Mouse (Mus musculus) heart, postnatal 0 days (tissue): Measurements from ENCODE around the gene Zmpste24. TPM values are rescaled to one million over a fixed set of nuclear protein-coding genes. Genes with fewer than 3 reads are reported as not detected.

Source experiments
- ATAC-seq: fragments of 200-750 bp; cut with Nextera tagmentation; 2 replicates; pipeline ENCODE4 v1.8.0; 2017; ENCODE audit warnings: low read depth, moderate number of reproducible peaks, moderate library complexity; ENCODE audit not compliant: insufficient read depth
- DNase-seq: peaks from one replicate; pipeline ENCODE4 v3.0.0-alpha.2; 2016; ENCODE audit warnings: low spot score
- H3K27ac ChIP-seq: fragments of 300-500 bp; sonication (generic); 2 replicates; pipeline ENCODE4 v1.5.1; 2014; ENCODE audit warnings: low read depth, mild to moderate bottlenecking
- H3K27me3 ChIP-seq: fragments of 300-500 bp; sonication (generic); 2 replicates; pipeline ENCODE4 v1.6.1; 2014; ENCODE audit warnings: low read length, mixed read lengths; ENCODE audit not compliant: control insufficient read depth, insufficient read depth
- H3K36me3 ChIP-seq: fragments of 300-500 bp; sonication (generic); replicated peaks from 2 replicates; pipeline ENCODE4 v1.6.1; 2014; ENCODE audit warnings: low read length, mixed read lengths; ENCODE audit not compliant: control insufficient read depth, insufficient read depth
- H3K4me1 ChIP-seq: fragments of 300-500 bp; sonication (generic); 2 replicates; pipeline ENCODE4 v1.6.1; 2014; ENCODE audit warnings: antibody characterized with exemption; ENCODE audit not compliant: control insufficient read depth, insufficient read depth
- H3K4me2 ChIP-seq: fragments of 300-500 bp; sonication (generic); 2 replicates; pipeline ENCODE4 v1.6.1; 2014; ENCODE audit warnings: low read depth, mild to moderate bottlenecking, low read length, moderate library complexity
- H3K4me3 ChIP-seq: fragments of 300-500 bp; sonication (generic); 2 replicates; pipeline ENCODE4 v1.5.1; 2014; ENCODE audit warnings: low read depth, low read length
- H3K9ac ChIP-seq: fragments of 300-500 bp; sonication (generic); replicated peaks from 2 replicates; pipeline ENCODE4 v1.6.1; 2014; ENCODE audit warnings: low read depth, low read length, mixed read lengths
- H3K9me3 ChIP-seq: fragments of 300-500 bp; sonication (generic); replicated peaks from 2 replicates; pipeline ENCODE4 v1.6.1; 2016; ENCODE audit warnings: low read length; ENCODE audit not compliant: control insufficient read depth
- CTCF ChIP-seq: IDR thresholded peaks from 2 replicates; pipeline ENCODE4 v1.5.1; 2016; ENCODE audit warnings: antibody characterized with exemption, control low read depth, low read depth
- EP300 ChIP-seq: IDR thresholded peaks from 2 replicates; pipeline ENCODE4 v1.6.1; 2016; ENCODE audit warnings: antibody characterized with exemption, low read depth
- WGBS: fragments of 180-500 bp; shearing (Covaris S2); extraction: QIAGEN DNeasy Blood & Tissue Kit; methylation state at CpG from one replicate; pipeline ENCODE4 v1.1.7; 2014; 5-methylcytosine and 5-hydroxymethylcytosine counted together
- polyA plus RNA-seq: library from polyadenylated mRNA; unstranded; fragments of >200 nt; fragmentation: Nextera tagmentation; extraction: Ambion mirVana; gene quantifications from 2 replicates; pipeline ENCODE4 v1.2.1, GENCODE M21; 2015
- total RNA-seq: library from RNA; depleted of rRNA; stranded (reverse); fragments of >200 nt; gene quantifications from 2 replicates; pipeline ENCODE4 v1.2.3, GENCODE M21; 2014; ENCODE audit warnings: low replicate concordance

Gene Zmpste24
- total and polyA plus RNA-seq, 2 experiments from 2014 or later, result 11.1 to 17.0 TPM

DNA sequence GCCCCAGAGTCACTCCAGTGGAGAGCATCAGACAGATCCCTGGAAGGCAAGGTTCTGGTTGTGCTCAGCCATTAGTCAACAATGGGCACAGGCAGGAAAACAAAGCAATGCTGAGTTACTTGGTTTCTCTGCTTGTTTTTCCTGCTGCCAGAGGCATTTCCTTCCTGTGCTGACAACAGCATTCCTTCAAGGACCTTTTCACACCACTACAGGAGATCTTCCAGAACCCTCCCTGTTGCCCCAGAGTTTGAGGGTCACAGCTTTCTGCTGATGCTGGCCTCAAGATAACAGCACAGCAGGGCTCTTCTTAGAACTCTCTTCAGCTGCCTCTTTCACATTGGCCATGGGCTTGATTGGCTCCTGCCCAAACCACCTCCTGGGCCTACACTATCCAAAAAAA, 76.1 kb downstream of the Zmpste24 start:
- Histone ChIP-seq H3K27ac (no peak overlapping the region), H3K4me1 (peaks cover 10% of the 10 kb centered on the region; the same call in 1 of the 2 replicates), H3K4me2 (no peak overlapping the region), H3K9ac (no peak overlapping the region), H3K27me3 (no peaks in the 10 kb centered on the region), H3K36me3 (no peaks in the 10 kb centered on the region), H3K4me3 (no peak overlapping the region), H3K9me3 (no peaks in the 10 kb centered on the region)
- ATAC-seq, result no peak
- peak; percentile 13 for DNase-seq
- TF ChIP-seq EP300, result no peak
- TF ChIP-seq CTCF, result no peak

DNA sequence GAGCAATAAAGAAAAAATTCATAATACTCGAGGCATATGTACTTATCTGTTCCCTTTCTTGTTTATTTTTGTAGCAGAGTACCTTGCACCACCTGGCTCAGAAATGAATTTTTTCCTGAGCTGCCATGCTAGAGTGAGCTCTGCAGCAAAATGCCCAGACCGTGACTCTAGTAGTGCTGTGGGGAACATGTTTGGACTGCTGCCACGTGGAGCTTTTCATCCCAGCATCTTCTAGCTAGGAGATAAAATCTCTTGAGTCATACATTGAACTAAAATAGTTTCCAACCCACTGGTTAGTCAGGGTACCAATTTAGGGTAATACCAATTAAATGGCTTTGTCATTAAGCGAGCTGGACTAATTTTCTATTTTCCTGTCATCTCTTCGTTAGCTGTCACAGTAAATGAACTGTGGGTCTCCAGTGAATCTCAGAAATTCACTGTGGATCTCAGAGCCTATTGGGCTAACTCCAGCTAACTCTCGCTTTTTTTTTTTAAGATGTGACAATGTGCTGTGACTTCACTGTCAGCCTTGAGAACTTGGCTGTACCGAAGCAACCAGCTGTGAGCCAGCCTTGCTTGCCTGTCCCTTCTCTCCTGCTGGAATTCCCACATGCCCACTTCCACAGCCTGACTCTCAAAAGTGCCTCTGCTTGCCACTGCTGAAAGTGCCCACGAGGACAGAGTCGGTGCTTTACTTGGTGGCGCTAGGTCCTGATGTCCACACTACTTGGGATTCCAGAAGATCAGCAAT, 77.8 kb downstream of the Zmpste24 start:
- Histone ChIP-seq H3K9ac (no peak overlapping the region), H3K27me3 (no peaks in the 10 kb centered on the region), H3K4me2 (no peak overlapping the region), H3K4me1 (peaks cover 20% of the 10 kb centered on the region), H3K36me3 (no peaks in the 10 kb centered on the region), H3K4me3 (no peak overlapping the region), H3K9me3 (no peaks in the 10 kb centered on the region), H3K27ac (no peak overlapping the region)
- 54% methylated on average over 10 of the region's 10 CpGs for WGBS
- TF ChIP-seq EP300 (no peak), CTCF (no peak)
- no peak for ATAC-seq
- DNase-seq, result no peak

DNA sequence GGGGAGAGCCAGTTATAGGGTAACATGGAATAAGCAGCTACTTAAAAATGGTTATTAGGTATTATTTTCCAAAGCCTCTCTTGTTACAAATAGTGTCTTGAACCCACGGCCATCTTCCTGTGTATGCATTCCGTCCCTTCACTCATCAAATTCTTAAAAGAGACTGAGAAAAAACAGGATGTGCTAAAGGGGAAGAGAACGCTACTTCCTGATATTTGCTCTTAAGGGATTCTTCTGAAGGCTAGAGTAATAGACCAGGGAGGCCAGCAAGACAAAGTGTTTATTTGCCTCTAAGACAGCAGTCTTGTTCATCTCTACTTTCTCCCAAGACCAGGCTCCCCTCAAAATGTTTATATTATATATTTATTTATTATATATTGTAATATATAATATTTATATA, 79.8 kb downstream of the Zmpste24 start:
- WGBS, result 72% methylated on average over 3 of the region's 3 CpGs
- H3K4me1 ChIP-seq, result peaks cover 21% of the 10 kb centered on the region
- H3K4me3 ChIP-seq, result no peak overlapping the region
- no peak for DNase-seq
- no peak overlapping the region for H3K9ac ChIP-seq
- no peaks in the 10 kb centered on the region for H3K27me3 ChIP-seq
- no peak for ATAC-seq
- H3K9me3 ChIP-seq, result no peaks in the 10 kb centered on the region
- TF ChIP-seq EP300 (no peak), CTCF (no peak)
- H3K27ac ChIP-seq, result no peak overlapping the region
- no peak overlapping the region for H3K4me2 ChIP-seq
- no peaks in the 10 kb centered on the region for H3K36me3 ChIP-seq

DNA sequence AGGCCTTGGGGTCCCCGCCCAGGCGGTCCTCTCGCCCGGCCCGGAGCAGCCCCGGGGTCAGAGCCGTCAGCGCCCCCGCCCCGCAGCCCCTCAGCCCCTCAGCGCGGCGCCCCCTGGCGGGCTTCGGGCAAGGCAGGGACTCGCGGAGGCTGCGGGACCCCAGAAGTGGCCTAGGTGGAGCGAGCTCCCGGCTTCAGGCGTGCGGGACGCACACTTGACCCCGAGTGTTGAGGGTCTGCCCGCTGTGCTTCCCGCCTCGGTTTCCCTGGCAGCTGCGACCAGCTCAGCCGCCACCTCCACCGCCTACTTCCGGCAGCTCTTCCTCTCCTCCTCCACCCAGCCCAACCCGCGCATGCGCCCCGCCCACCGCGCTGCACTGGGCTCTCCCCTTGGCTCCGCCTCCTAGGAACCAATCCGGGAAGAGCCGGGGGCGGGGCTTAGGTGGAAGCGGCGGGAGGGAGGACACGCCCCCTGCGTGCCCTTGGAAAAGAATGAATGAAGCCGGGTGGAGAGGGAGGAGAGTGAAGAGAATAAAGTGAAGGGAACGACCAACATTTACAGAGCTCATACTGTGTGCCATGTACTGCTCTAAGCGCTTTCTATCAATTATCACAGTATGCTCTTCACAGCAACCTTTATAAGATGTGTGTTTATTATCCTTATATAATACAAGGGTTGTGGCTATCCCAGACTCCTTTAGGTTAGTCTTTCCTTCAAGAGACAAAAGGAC, 80.9 kb downstream of the Zmpste24 start, which contains the start of gene Smap2:
Gene Smap2, minus strand, starts transcription at position 320 of the 730 bp plus-strand sequence.
- no peak for TF ChIP-seq EP300
- peak; percentile 52 for TF ChIP-seq CTCF
- Histone ChIP-seq H3K36me3 (no peaks in the 10 kb centered on the region), H3K27ac (peak within 1 kb of the TSS; percentile 74), H3K4me3 (peak within 1 kb of the TSS; percentile 96), H3K4me1 (peaks cover 21% of the 10 kb centered on the region), H3K4me2 (peak within 1 kb of the TSS; percentile 97), H3K9ac (peak within 1 kb of the TSS; percentile 87), H3K27me3 (no peaks in the 10 kb centered on the region), H3K9me3 (no peaks in the 10 kb centered on the region)
- under 1% methylated on average over 37 of the region's 48 CpGs for WGBS
- peak; percentile 99 for ATAC-seq
- DNase-seq, result peak; percentile 98

DNA sequence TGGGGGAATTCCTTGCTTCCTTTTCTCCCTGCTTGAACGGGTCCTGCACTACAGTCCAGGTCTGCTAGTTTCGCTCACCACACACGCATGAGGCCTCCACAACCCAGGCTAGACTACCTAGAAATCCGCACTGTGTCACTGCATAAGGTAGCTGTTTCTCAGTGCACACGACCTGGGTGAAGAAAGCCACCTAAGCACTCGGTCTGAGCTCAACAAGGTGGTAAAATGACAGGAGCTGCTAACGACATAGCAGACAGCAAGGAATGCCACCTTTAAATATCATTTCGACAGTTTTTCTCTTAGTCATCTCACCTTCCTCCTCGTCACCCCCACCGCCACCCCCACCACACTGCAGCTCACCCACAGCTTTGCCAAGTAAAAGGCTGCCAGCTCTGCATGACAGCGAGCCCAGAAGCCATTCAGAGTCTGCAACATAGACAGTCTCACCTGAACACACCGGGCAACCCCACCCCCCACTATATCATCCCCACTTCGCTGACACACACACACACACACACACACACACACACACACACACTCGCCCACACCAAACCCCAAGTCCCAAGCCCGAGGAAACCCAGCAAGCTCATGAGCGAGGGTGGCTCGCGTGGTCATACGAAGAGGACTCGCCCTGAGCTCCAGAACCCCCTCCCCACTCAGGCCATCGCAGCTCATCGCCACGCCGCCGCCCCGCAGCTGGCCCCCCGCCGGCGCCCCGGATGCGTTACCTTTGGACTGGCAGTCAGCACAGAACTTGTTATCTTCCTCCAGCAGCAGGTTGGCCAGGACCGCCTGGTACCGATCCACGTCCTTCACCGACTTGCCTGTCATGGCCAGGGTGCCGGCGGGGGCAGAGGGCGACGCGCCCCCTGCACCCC, 81.8 kb downstream of the Zmpste24 start:
- WGBS, result 5% methylated on average over 36 of the region's 40 CpGs
- no peaks in the 10 kb centered on the region for H3K36me3 ChIP-seq
- DNase-seq, result no peak
- H3K4me2 ChIP-seq, result peak overlapping the region; percentile 97
- TF ChIP-seq CTCF (no peak), EP300 (no peak)
- peak overlapping the region; percentile 87 for H3K9ac ChIP-seq
- no peaks in the 10 kb centered on the region for H3K27me3 ChIP-seq
- no peaks in the 10 kb centered on the region for H3K9me3 ChIP-seq
- peak; percentile 10 for ATAC-seq
- peak overlapping the region; percentile 74 for H3K27ac ChIP-seq
- H3K4me1 ChIP-seq, result peaks cover 21% of the 10 kb centered on the region
- peak overlapping the region; percentile 96 for H3K4me3 ChIP-seq
